Mouse (Mus musculus) heart, adult 10 weeks (tissue): ENCODE measurements around the gene Tescl. TPM values are rescaled to one million over a fixed set of nuclear protein-coding genes. Genes with fewer than 3 reads are reported as not detected.

ENCODE experiments used
- polyA plus RNA-seq: library from polyadenylated mRNA; stranded (reverse); fragments of 350-450 nt; fragmentation: Illumina TruSeq; extraction: RNeasy Lipid Tissue Mini Kit (QIAGEN cat#74804); gene quantifications from one replicate; pipeline ENCODE4 v1.2.3, GENCODE M21; 2014; ENCODE audit warnings: low read depth, low replicate concordance

The Tescl gene
- not detected for polyA plus RNA-seq

GRCm38 (mm10) chr7:24333304-24333986 lies at the start of gene Tescl:
TSS of gene Tescl (minus strand) at chr7:24333936.

GRCm38 (mm10) chr7:24369731-24370541 lies 36.2 kb upstream of the Tescl start, which contains the start of gene Kcnn4:
TSS of gene Kcnn4 (plus strand) at chr7:24370263.

GRCm38 (mm10) chr7:24348896-24349295 lies 15.2 kb upstream of the Tescl start, which contains the start of gene Lypd5:
TSS of gene Lypd5 (plus strand) at chr7:24349196.

GRCm38 (mm10) chr7:24316567-24317092 lies 17.1 kb downstream of the Tescl start, which contains the start of gene Zfp94:
TSS of gene Zfp94 (minus strand) at chr7:24316666.

GRCm38 (mm10) chr7:24300771-24301282 lies 32.9 kb downstream of the Tescl start, which contains the start of gene Zfp61:
TSS of gene Zfp61 (minus strand) at chr7:24301232.

Other genes starting within 250 kb of the Tescl start
- gene Zfp112, start 221.6 kb downstream of the Tescl start, polyA plus RNA-seq: 4.6 TPM
- 4.2 TPM for gene Zfp235, start 199.8 kb downstream of the Tescl start, polyA plus RNA-seq
- 0.13 TPM for gene Zfp114, start 158.9 kb downstream of the Tescl start, polyA plus RNA-seq
- gene Zfp111, start 122.5 kb downstream of the Tescl start, polyA plus RNA-seq: 4.3 TPM
- 2.0 TPM for gene Zfp109, start 96.4 kb downstream of the Tescl start, polyA plus RNA-seq
- 2.1 TPM for gene Zfp108, start 79.1 kb downstream of the Tescl start, polyA plus RNA-seq
- gene Zfp93, start 63.5 kb downstream of the Tescl start, polyA plus RNA-seq: 4.3 TPM
- 3.4 TPM for gene Zfp61, start 32.7 kb downstream of the Tescl start, polyA plus RNA-seq
- gene Zfp94, start 17.3 kb downstream of the Tescl start, polyA plus RNA-seq: 3.9 TPM
- gene Lypd5, start 15.3 kb upstream of the Tescl start, polyA plus RNA-seq: not detected
- 0.47 TPM for gene Kcnn4, start 36.3 kb upstream of the Tescl start, polyA plus RNA-seq
- 12.3 TPM for gene Smg9, start 65.7 kb upstream of the Tescl start, polyA plus RNA-seq
- not detected for gene Irgc1, start 118.4 kb upstream of the Tescl start, polyA plus RNA-seq
- gene Plaur, start 128.5 kb upstream of the Tescl start, polyA plus RNA-seq: 4.3 TPM
- 12.1 TPM for gene Cadm4, start 148.1 kb upstream of the Tescl start, polyA plus RNA-seq
- gene Zfp428, start 173.1 kb upstream of the Tescl start, polyA plus RNA-seq: 12.5 TPM
- gene AC161166.1, start 178.5 kb upstream of the Tescl start, polyA plus RNA-seq: not detected
- gene Irgq, start 196.8 kb upstream of the Tescl start, polyA plus RNA-seq: 12.9 TPM
- not detected for gene Pinlyp, start 212.2 kb upstream of the Tescl start, polyA plus RNA-seq
- 29.0 TPM for gene Xrcc1, start 212.4 kb upstream of the Tescl start, polyA plus RNA-seq